Mouse (Mus musculus): ENCODE data around the gene Fnbp1. TPM values are rescaled to one million over a fixed set of nuclear protein-coding genes. Genes with fewer than 3 reads are reported as not detected.

The Fnbp1 gene
- polyA plus RNA-seq, 1 experiment from 2014 or later, result 19.4 TPM

DNA sequence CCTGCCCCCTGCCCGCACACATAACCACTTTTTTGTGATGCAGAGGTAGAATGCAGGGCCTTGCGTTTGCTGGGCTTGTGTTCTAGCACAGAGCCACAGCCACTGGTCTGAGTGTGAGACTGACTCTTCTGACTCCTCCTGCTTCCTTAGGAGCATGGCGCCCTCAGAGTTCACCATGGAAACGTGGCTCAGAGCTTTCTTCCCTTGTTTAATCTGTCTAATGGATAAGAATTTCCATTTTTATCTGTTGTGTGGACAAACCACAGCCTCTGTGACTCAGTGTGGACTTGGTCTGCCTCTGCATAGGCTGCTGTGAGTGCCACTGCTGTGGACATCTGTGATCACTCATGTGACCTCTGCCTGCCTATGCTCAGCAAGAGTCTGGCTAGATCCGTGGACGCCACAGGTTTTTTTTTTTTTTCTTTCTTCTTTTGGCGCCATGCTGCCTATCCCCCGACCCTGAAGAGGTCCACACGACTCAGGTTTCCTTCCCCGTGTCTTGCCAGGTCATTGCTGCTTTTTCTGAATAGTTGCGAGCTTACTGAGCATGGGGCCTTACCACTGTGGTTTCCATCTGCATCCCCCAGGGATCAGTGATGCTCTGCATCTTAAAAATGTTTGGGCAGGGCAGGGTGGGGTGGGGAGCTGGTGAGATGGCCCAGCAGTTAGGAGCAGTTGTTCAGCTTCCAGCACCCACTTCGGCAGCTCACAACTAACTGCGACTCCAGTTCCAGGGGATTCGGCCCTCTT lies 128.3 kb downstream of the Fnbp1 start:
- Histone ChIP-seq H3K9ac (replicated peaks; ENCODE audit: low read length) (no peak overlapping the region), H3K4me1 (ENCODE audit: insufficient read depth, low read length) (no peaks in the 10 kb centered on the region), H3K4me2 (replicated peaks; ENCODE audit: low read depth, low read length) (no peak overlapping the region), H3K4me3 (ENCODE audit: low read length) (no peak overlapping the region), H3K27me3 (ENCODE audit: insufficient read depth, low read length) (no peaks in the 10 kb centered on the region), H3K27ac (ENCODE audit: low read length) (no peak overlapping the region), H3K36me3 (ENCODE audit: insufficient read depth, low read length) (peaks cover 19% of the 10 kb centered on the region), H3K9me3 (ENCODE audit: low read length) (no peaks in the 10 kb centered on the region)
- 65% methylated on average over 14 of the region's 14 CpGs for WGBS
- no peak for ATAC-seq (ENCODE audit: low FRiP score, low TSS enrichment)

- Histone ChIP-seq H3K4me2 (replicated peaks; ENCODE audit: low read depth, low read length) (no peak overlapping the region), H3K9me3 (ENCODE audit: low read length) (no peaks in the 10 kb centered on the region), H3K36me3 (ENCODE audit: insufficient read depth, low read length) (peaks cover 16% of the 10 kb centered on the region; the same call in 1 of the 2 replicates), H3K27me3 (ENCODE audit: insufficient read depth, low read length) (no peaks in the 10 kb centered on the region), H3K4me1 (ENCODE audit: insufficient read depth, low read length) (no peaks in the 10 kb centered on the region), H3K9ac (replicated peaks; ENCODE audit: low read length) (no peak overlapping the region), H3K27ac (ENCODE audit: low read length) (no peak overlapping the region), H3K4me3 (ENCODE audit: low read length) (no peak overlapping the region)
- WGBS, result 88% methylated on average over 5 of the region's 5 CpGs
- no peak for ATAC-seq (ENCODE audit: low FRiP score, low TSS enrichment)
Measured at GRCm38 (mm10) chr2:31007208-31007607, 134.6 kb downstream of the Fnbp1 start.

GRCm38 (mm10) chr2:31006434-31006833 lies 135.4 kb downstream of the Fnbp1 start:
- Histone ChIP-seq H3K27ac (ENCODE audit: low read length) (no peak overlapping the region), H3K9ac (replicated peaks; ENCODE audit: low read length) (no peak overlapping the region), H3K4me2 (replicated peaks; ENCODE audit: low read depth, low read length) (no peak overlapping the region), H3K4me1 (ENCODE audit: insufficient read depth, low read length) (no peaks in the 10 kb centered on the region), H3K27me3 (ENCODE audit: insufficient read depth, low read length) (no peaks in the 10 kb centered on the region), H3K4me3 (ENCODE audit: low read length) (no peak overlapping the region), H3K36me3 (ENCODE audit: insufficient read depth, low read length) (peaks cover 17% of the 10 kb centered on the region; the same call in 1 of the 2 replicates), H3K9me3 (ENCODE audit: low read length) (no peaks in the 10 kb centered on the region)
- ATAC-seq (ENCODE audit: low FRiP score, low TSS enrichment), result no peak
- WGBS, result 78% methylated on average over 5 of the region's 5 CpGs

DNA sequence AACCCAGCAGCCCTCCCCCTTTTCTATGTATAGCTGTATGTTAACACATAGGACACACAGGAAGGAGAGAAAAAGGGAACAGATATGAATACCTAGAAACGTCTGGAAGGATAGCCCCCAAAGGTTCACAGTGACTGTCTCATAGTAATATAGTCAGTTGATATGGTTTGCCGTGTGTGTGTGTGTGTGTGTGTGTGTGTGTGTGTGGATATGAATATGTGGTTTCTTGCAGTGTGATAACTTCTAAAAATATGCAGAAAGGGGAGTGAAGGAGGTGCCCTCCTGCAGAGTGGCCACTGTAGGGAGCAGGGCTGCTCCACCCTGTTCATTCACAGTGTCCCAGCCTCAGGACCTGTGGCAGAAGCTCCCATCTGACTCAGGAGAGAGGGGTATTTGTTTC lies 136.4 kb downstream of the Fnbp1 start:
- H3K36me3 ChIP-seq (ENCODE audit: insufficient read depth, low read length), result peaks cover 14% of the 10 kb centered on the region; the same call in 1 of the 2 replicates
- no peak overlapping the region for H3K27ac ChIP-seq (ENCODE audit: low read length)
- ATAC-seq (ENCODE audit: low FRiP score, low TSS enrichment), result no peak
- H3K4me1 ChIP-seq (ENCODE audit: insufficient read depth, low read length), result no peaks in the 10 kb centered on the region
- 73% methylated on average over 2 of the region's 2 CpGs for WGBS
- no peak overlapping the region for H3K4me3 ChIP-seq (ENCODE audit: low read length)
- H3K27me3 ChIP-seq (ENCODE audit: insufficient read depth, low read length), result no peaks in the 10 kb centered on the region
- H3K4me2 ChIP-seq (replicated peaks; ENCODE audit: low read depth, low read length), result no peak overlapping the region
- no peak overlapping the region for H3K9ac ChIP-seq (replicated peaks; ENCODE audit: low read length)
- no peaks in the 10 kb centered on the region for H3K9me3 ChIP-seq (ENCODE audit: low read length)

- no peak for ATAC-seq (ENCODE audit: low FRiP score, low TSS enrichment)
Measured at GRCm38 (mm10) chr2:31002857-31003256, 139.0 kb downstream of the Fnbp1 start.

DNA sequence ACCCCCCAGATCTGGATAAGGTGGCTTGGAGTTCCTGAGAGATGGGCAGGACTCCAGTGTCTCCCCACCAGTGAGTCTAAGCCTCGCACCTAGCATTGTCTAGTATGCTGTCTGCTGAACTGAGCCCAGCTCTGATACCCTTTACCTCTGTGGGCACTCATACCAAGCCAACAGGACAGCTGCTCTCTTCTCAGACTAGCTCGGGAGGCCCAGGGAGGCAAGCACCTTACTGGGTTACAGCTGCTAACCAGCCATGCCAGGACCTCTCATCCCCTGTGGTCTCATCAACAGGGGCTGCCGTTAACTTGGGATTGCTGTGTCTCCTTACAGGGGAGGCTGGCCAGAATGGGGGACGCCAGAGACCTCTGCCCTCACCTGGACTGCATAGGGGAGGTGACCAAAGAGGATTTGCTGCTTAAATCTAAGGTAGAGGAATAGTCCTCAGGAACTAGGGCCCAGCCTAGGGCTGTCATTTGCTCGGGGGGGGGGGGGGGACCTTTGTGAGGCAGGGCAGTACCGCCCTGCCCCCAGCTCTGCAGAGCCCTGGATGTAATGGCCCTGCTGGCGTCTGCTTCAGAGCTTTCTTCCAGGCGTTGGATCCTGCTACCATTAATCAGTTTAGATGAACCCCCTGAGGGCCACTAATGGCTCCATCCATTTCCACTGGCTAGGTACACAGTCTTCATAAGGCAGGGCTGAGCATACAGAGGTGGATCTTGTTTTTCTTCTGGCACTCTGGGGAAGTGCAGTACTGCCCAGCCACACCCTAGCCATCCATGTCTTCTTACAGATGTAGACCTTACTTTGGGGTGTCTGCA lies 143.2 kb downstream of the Fnbp1 start:
- ATAC-seq (ENCODE audit: low FRiP score, low TSS enrichment), result no peak; the same call in 1 of the 2 replicates
- Histone ChIP-seq H3K4me2 (replicated peaks; ENCODE audit: low read depth, low read length) (no peak overlapping the region), H3K27ac (ENCODE audit: low read length) (no peak overlapping the region), H3K9me3 (ENCODE audit: low read length) (no peaks in the 10 kb centered on the region), H3K9ac (replicated peaks; ENCODE audit: low read length) (no peak overlapping the region), H3K36me3 (ENCODE audit: insufficient read depth, low read length) (peaks cover 13% of the 10 kb centered on the region; the same call in 1 of the 2 replicates), H3K4me1 (ENCODE audit: insufficient read depth, low read length) (peaks cover 6% of the 10 kb centered on the region), H3K4me3 (ENCODE audit: low read length) (no peak overlapping the region), H3K27me3 (ENCODE audit: insufficient read depth, low read length) (no peaks in the 10 kb centered on the region)
- WGBS, result 60% methylated on average over 8 of the region's 8 CpGs

More at GRCm38 (mm10) chr2:31002857-31003256, 139.0 kb downstream of the Fnbp1 start:
- no peak overlapping the region for H3K4me3 ChIP-seq (ENCODE audit: low read length)
- no peak overlapping the region for H3K4me2 ChIP-seq (replicated peaks; ENCODE audit: low read depth, low read length)
- no peak overlapping the region for H3K27ac ChIP-seq (ENCODE audit: low read length)
- 90% methylated on average over 10 of the region's 10 CpGs for WGBS
- no peaks in the 10 kb centered on the region for H3K4me1 ChIP-seq (ENCODE audit: insufficient read depth, low read length)
- peaks cover 20% of the 10 kb centered on the region; the same call in 1 of the 2 replicates for H3K36me3 ChIP-seq (ENCODE audit: insufficient read depth, low read length)
- H3K9me3 ChIP-seq (ENCODE audit: low read length), result no peaks in the 10 kb centered on the region
- H3K27me3 ChIP-seq (ENCODE audit: insufficient read depth, low read length), result no peaks in the 10 kb centered on the region
- H3K9ac ChIP-seq (replicated peaks; ENCODE audit: low read length), result no peak overlapping the region

- 58% methylated on average over 11 of the region's 11 CpGs for WGBS
- peaks cover 6% of the 10 kb centered on the region for H3K4me1 ChIP-seq (ENCODE audit: insufficient read depth, low read length)
- no peaks in the 10 kb centered on the region for H3K27me3 ChIP-seq (ENCODE audit: insufficient read depth, low read length)
- ATAC-seq (ENCODE audit: low FRiP score, low TSS enrichment), result peak; percentile 51; the same call in 1 of the 2 replicates
- H3K27ac ChIP-seq (ENCODE audit: low read length), result no peak overlapping the region
- no peaks in the 10 kb centered on the region for H3K9me3 ChIP-seq (ENCODE audit: low read length)
- H3K9ac ChIP-seq (replicated peaks; ENCODE audit: low read length), result no peak overlapping the region
- H3K36me3 ChIP-seq (ENCODE audit: insufficient read depth, low read length), result peaks cover 6% of the 10 kb centered on the region; the same call in 1 of the 2 replicates
- H3K4me3 ChIP-seq (ENCODE audit: low read length), result no peak overlapping the region
- H3K4me2 ChIP-seq (replicated peaks; ENCODE audit: low read depth, low read length), result no peak overlapping the region
Measured at GRCm38 (mm10) chr2:30995432-30995996, 146.3 kb downstream of the Fnbp1 start.

DNA sequence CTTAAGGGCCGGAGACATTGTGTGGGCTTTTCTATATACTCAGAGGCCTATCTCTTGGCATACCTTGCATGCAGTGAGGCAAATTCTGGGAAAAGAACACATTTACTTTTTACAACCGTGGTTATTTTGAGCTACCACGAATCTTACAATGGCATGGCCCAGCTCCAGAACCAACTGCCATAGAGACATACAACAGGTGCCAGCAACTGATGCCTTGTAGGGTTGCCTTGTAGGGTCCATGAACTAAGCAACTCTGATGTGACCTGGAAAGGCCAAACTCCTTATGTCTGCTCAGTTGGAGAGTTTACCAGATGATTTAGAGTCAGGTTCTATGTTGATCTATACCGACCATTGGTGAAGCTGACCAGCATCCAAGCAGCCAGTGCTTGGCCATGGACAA lies 147.0 kb downstream of the Fnbp1 start:
- no peak overlapping the region for H3K9ac ChIP-seq (replicated peaks; ENCODE audit: low read length)
- H3K4me1 ChIP-seq (ENCODE audit: insufficient read depth, low read length), result peaks cover 6% of the 10 kb centered on the region
- peaks cover 1% of the 10 kb centered on the region; the same call in 1 of the 2 replicates for H3K36me3 ChIP-seq (ENCODE audit: insufficient read depth, low read length)
- no peak overlapping the region for H3K4me3 ChIP-seq (ENCODE audit: low read length)
- no peak for ATAC-seq (ENCODE audit: low FRiP score, low TSS enrichment)
- WGBS, result 90% methylated on average over 4 of the region's 4 CpGs
- no peaks in the 10 kb centered on the region for H3K9me3 ChIP-seq (ENCODE audit: low read length)
- H3K27me3 ChIP-seq (ENCODE audit: insufficient read depth, low read length), result no peaks in the 10 kb centered on the region
- H3K4me2 ChIP-seq (replicated peaks; ENCODE audit: low read depth, low read length), result no peak overlapping the region
- no peak overlapping the region for H3K27ac ChIP-seq (ENCODE audit: low read length)

GRCm38 (mm10) chr2:30990221-30990620 lies 151.6 kb downstream of the Fnbp1 start:
- no peak for ATAC-seq (ENCODE audit: low FRiP score, low TSS enrichment)
- no peak overlapping the region for H3K9ac ChIP-seq (replicated peaks; ENCODE audit: low read length)
- WGBS, result 65% methylated on average over 9 of the region's 9 CpGs
- H3K4me1 ChIP-seq (ENCODE audit: insufficient read depth, low read length), result peaks cover 10% of the 10 kb centered on the region
- H3K36me3 ChIP-seq (ENCODE audit: insufficient read depth, low read length), result no peaks in the 10 kb centered on the region
- no peaks in the 10 kb centered on the region for H3K9me3 ChIP-seq (ENCODE audit: low read length)
- no peaks in the 10 kb centered on the region for H3K27me3 ChIP-seq (ENCODE audit: insufficient read depth, low read length)
- no peak overlapping the region for H3K27ac ChIP-seq (ENCODE audit: low read length)
- H3K4me2 ChIP-seq (replicated peaks; ENCODE audit: low read depth, low read length), result no peak overlapping the region
- no peak overlapping the region for H3K4me3 ChIP-seq (ENCODE audit: low read length)
